Comparison of ENCODE assay signal across 9 mouse cellular contexts in the genomic region with DNA sequence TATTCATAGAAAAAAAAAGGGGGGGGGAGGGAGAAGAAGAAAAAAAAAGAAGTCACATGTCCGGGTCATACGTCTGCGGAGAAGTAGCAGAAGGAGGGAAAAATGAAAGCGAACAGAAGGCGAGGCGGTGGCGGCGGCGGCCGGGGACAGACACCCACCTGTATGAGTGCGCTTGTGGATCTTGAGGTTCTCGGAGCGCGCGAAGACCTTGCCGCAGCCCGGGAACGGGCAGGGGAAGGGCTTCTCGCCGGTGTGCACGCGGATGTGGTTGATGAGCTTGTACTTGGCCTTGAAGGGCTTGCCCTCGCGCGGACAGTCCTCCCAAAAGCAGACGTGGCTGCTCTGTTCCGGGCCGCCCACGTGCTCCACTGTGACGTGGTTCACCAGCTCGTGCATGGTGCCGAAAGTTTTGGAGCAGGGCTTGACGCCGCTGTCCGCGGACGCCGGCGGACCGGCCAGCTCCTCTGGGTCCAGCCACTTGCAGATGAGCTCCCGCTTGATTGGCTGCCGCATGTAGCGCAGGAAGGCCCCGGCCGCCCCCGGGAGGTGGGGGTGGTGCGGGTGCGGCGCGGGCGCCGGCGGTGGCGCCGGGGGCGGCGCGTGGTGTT. TPM values are rescaled to one million over a fixed set of nuclear protein-coding genes. Genes with fewer than 3 reads are reported as not detected.
A peak's percentile ranks its signal among the peaks of the same experiment; 100 is the strongest.
DNase-seq lines count a peak whose midpoint lies in the region; ATAC-seq and TF ChIP-seq lines count a peak whose summit lies in the region.
"Not testable (repeated sequence)": the region's sequence is repeated elsewhere in the genome, so short reads cannot be mapped to it uniquely, and the experiment has no call there.
"Had no signal": no experiment of that assay in that cellular context is flagged by ENCODE, and none has a peak within 500 bp of the region (broad histone marks: within the 10 kb centered on the region; RNA-seq: fewer than 3 reads in every experiment).

No protein-coding gene starts in this region.

- TF ChIP-seq POLR2A in MEL (IDR thresholded peaks at IDR 0.05; ENCODE audit: control insufficient read depth in 1 of 2, insufficient read depth in 1 of 2, low read depth in 1 of 2, low read length in 2 of 2, poor library complexity in 1 of 2), result 0 out of 4 replicates have a peak, but pooled peaks of 1 of the 2 experiments have one; percentile 45
- TF ChIP-seq POLR2A in cerebellum, adult 2 months (IDR thresholded peaks at IDR 0.05; ENCODE audit: borderline replicate concordance, insufficient read depth, low read length), result 0 out of 2 replicates have a peak, but pooled peaks have one; percentile 26

- DNase-seq in MEL (ENCODE audit: low read depth, low spot score), result peak; percentile 83
- peak; percentile 82 to 84 for DNase-seq in cerebellum, adult 2 months
- peak; percentile 86 for DNase-seq in forebrain, embryonic 11.5 days (ENCODE audit: low spot score)
- DNase-seq in naive thymus-derived CD4-positive, alpha-beta T cell, adult 2 months (ENCODE audit: low read depth), result peak; percentile 41
- DNase-seq in stomach, postnatal 0 days (ENCODE audit: low spot score), result peak; percentile 40

- peaks cover 13 to 14% of the 10 kb centered on the region in 2 experiments for H3K4me1 ChIP-seq in MEL (ENCODE audit: control insufficient read depth in 1 of 2, insufficient read depth in 2 of 2, low read length in 2 of 2)
- H3K4me1 ChIP-seq in cerebellum, adult 2 months (ENCODE audit: control insufficient read depth, insufficient read depth, low read length); forebrain, embryonic 11.5 days (replicated peaks; ENCODE audit: control insufficient read depth, insufficient read depth, low read length); stomach, postnatal 0 days (replicated peaks; ENCODE audit: control insufficient read depth, insufficient read depth): not testable (repeated sequence)
- H3K4me1 ChIP-seq in heart, embryonic 16.5 days (ENCODE audit: control insufficient read depth, insufficient read depth, low read length), result peaks cover 18% of the 10 kb centered on the region
- peaks cover 20% of the 10 kb centered on the region for H3K4me1 ChIP-seq in kidney, embryonic 16.5 days (ENCODE audit: insufficient read depth, low read length)
- H3K4me1 ChIP-seq in liver, embryonic 16.5 days (ENCODE audit: control insufficient read depth, low read depth, low read length), result peaks cover 10% of the 10 kb centered on the region

- peak overlapping the region; percentile 93 for H3K9ac ChIP-seq in MEL (ENCODE audit: control insufficient read depth, low read depth, low read length, poor library complexity, severe bottlenecking)
- H3K9ac ChIP-seq in forebrain, embryonic 11.5 days (ENCODE audit: low read length), result peak overlapping the region; percentile 98
- not testable (repeated sequence) for H3K9ac ChIP-seq in heart, embryonic 16.5 days (ENCODE audit: low read length); liver, embryonic 16.5 days (ENCODE audit: low read depth, low read length); stomach, postnatal 0 days (ENCODE audit: low read length)
- H3K9ac ChIP-seq in kidney, embryonic 16.5 days (replicated peaks; ENCODE audit: low read length), result peak overlapping the region; percentile 22; the same call in 1 of the 2 replicates

- H3K27me3 ChIP-seq in MEL (ENCODE audit: control insufficient read depth in 1 of 2, insufficient read depth in 2 of 2, low read length in 2 of 2); cerebellum, adult 2 months (ENCODE audit: control insufficient read depth, insufficient read depth, low read length): not testable (repeated sequence)
- peaks cover 13% of the 10 kb centered on the region for H3K27me3 ChIP-seq in forebrain, embryonic 11.5 days (ENCODE audit: control insufficient read depth, insufficient read depth, low read length)
- peaks cover 81% of the 10 kb centered on the region for H3K27me3 ChIP-seq in heart, embryonic 16.5 days (ENCODE audit: control insufficient read depth, insufficient read depth, low read length)
- peaks cover 88% of the 10 kb centered on the region for H3K27me3 ChIP-seq in kidney, embryonic 16.5 days (ENCODE audit: insufficient read depth, low read length)
- peaks cover 82% of the 10 kb centered on the region for H3K27me3 ChIP-seq in liver, embryonic 16.5 days (ENCODE audit: control insufficient read depth, insufficient read depth, low read depth, low read length)
- peaks cover 34% of the 10 kb centered on the region; the same call in 1 of the 2 replicates for H3K27me3 ChIP-seq in stomach, postnatal 0 days (ENCODE audit: control insufficient read depth, insufficient read depth, low read length)

- peak overlapping the region; percentile 84 for H3K27ac ChIP-seq in MEL (ENCODE audit: control insufficient read depth, low read depth, low read length)
- peak overlapping the region; percentile 98 for H3K27ac ChIP-seq in cerebellum, adult 2 months (ENCODE audit: insufficient read depth, low read length)
- peak overlapping the region; percentile 99 for H3K27ac ChIP-seq in forebrain, embryonic 11.5 days (ENCODE audit: low read depth, low read length)
- not testable (repeated sequence) for H3K27ac ChIP-seq in heart, embryonic 16.5 days (ENCODE audit: low read length); kidney, embryonic 16.5 days (ENCODE audit: low read length); liver, embryonic 16.5 days (ENCODE audit: low read length); stomach, postnatal 0 days (replicated peaks)

- not testable (repeated sequence) for TF ChIP-seq RAD21 in MEL (IDR thresholded peaks at IDR 0.05; ENCODE audit: low read depth, low read length)

- under 1% methylated on average over 58 of the region's 58 CpGs for WGBS in cerebellum, adult 2 months
- under 1% methylated on average over 58 of the region's 58 CpGs for WGBS in forebrain, embryonic 11.5 days
- under 1% methylated on average over 58 of the region's 58 CpGs for WGBS in heart, embryonic 16.5 days
- under 1% methylated on average over 51 of the region's 58 CpGs for WGBS in kidney, embryonic 16.5 days
- under 1% methylated on average over 47 of the region's 58 CpGs for WGBS in liver, embryonic 16.5 days (ENCODE audit: insufficient replicate concordance)
- WGBS in stomach, postnatal 0 days, result 3% methylated on average over 54 of the region's 58 CpGs

- peak overlapping the region; percentile 75 for H3K4me2 ChIP-seq in forebrain, embryonic 11.5 days (ENCODE audit: low read depth, low read length, severe bottlenecking)
- peak overlapping the region; percentile 95 for H3K4me2 ChIP-seq in heart, embryonic 16.5 days (ENCODE audit: low read depth, low read length)
- peak overlapping the region; percentile 84 for H3K4me2 ChIP-seq in kidney, embryonic 16.5 days (replicated peaks; ENCODE audit: low read depth, low read length)
- H3K4me2 ChIP-seq in liver, embryonic 16.5 days (ENCODE audit: low read depth, low read length), result peak overlapping the region; percentile 65
- peak overlapping the region; percentile 74 for H3K4me2 ChIP-seq in stomach, postnatal 0 days (replicated peaks; ENCODE audit: low read depth)

- peak overlapping the region; percentile 93 to 94 for H3K4me3 ChIP-seq in MEL (ENCODE audit: control insufficient read depth in 1 of 2, insufficient read depth in 1 of 2, low read depth in 2 of 2, low read length in 2 of 2)
- peak overlapping the region; percentile 97 for H3K4me3 ChIP-seq in cerebellum, adult 2 months (replicated peaks; ENCODE audit: insufficient read depth, low read depth, low read length)
- peak overlapping the region; percentile 80 for H3K4me3 ChIP-seq in forebrain, embryonic 11.5 days (ENCODE audit: low read depth, low read length)
- H3K4me3 ChIP-seq in heart, embryonic 16.5 days (ENCODE audit: low read length), result peak overlapping the region; percentile 62
- H3K4me3 ChIP-seq in kidney, embryonic 16.5 days (ENCODE audit: low read length), result peak overlapping the region; percentile 51
- peak overlapping the region; percentile 56 for H3K4me3 ChIP-seq in liver, embryonic 16.5 days (ENCODE audit: low read depth, low read length)
- peak overlapping the region; percentile 45 for H3K4me3 ChIP-seq in stomach, postnatal 0 days (ENCODE audit: low read depth, low read length)

- TF ChIP-seq EP300 in MEL (IDR thresholded peaks at IDR 0.05; ENCODE audit: low read depth in 1 of 2, low read length in 2 of 2); stomach, postnatal 0 days (optimal IDR thresholded peaks at IDR 0.05): not testable (repeated sequence)

- peak; percentile 10 for ATAC-seq in forebrain, embryonic 11.5 days (replicated peaks; ENCODE audit: low FRiP score)
- ATAC-seq in heart, embryonic 16.5 days (replicated peaks; ENCODE audit: extremely low read depth, insufficient read depth, low FRiP score), result peak; percentile 70
- ATAC-seq in kidney, embryonic 16.5 days (ENCODE audit: low FRiP score, low TSS enrichment), result peak; percentile 74; the same call in 1 of the 2 replicates
- peak; percentile 65; the same call in 1 of the 2 replicates for ATAC-seq in liver, embryonic 16.5 days (ENCODE audit: low read depth)
- ATAC-seq in stomach, postnatal 0 days (ENCODE audit: low FRiP score, low TSS enrichment), result peak; percentile 37

- peaks cover 3 to 19% of the 10 kb centered on the region in 2 experiments for H3K36me3 ChIP-seq in MEL (ENCODE audit: control insufficient read depth in 1 of 2, insufficient read depth in 2 of 2, low read length in 2 of 2)
- H3K36me3 ChIP-seq in forebrain, embryonic 11.5 days (ENCODE audit: control insufficient read depth, insufficient read depth, low read length); heart, embryonic 16.5 days (ENCODE audit: control insufficient read depth, insufficient read depth); kidney, embryonic 16.5 days (ENCODE audit: insufficient read depth, low read length); liver, embryonic 16.5 days (ENCODE audit: control insufficient read depth, insufficient read depth); stomach, postnatal 0 days (ENCODE audit: control insufficient read depth, insufficient read depth, low read length): not testable (repeated sequence)

- not testable (repeated sequence) for TF ChIP-seq CTCF in MEL (IDR thresholded peaks at IDR 0.05 in 2 of 3, conservative IDR thresholded peaks at IDR 0.05 in 1 of 3; ENCODE audit: control insufficient read depth in 1 of 3, insufficient read depth in 1 of 3, low read depth in 2 of 3, low read length in 3 of 3, poor library complexity in 1 of 3, severe bottlenecking in 1 of 3); cerebellum, adult 2 months (IDR thresholded peaks at IDR 0.05; ENCODE audit: borderline replicate concordance, insufficient read depth, low read depth, low read length); stomach, postnatal 0 days (IDR thresholded peaks at IDR 0.05; ENCODE audit: low read depth)

- not testable (repeated sequence) for H3K9me3 ChIP-seq in MEL (replicated peaks; ENCODE audit: insufficient read depth, low read length); forebrain, embryonic 11.5 days (ENCODE audit: control insufficient read depth, low read length); heart, embryonic 16.5 days (replicated peaks; ENCODE audit: control insufficient read depth, low read length); kidney, embryonic 16.5 days (ENCODE audit: low read length); liver, embryonic 16.5 days (replicated peaks; ENCODE audit: control insufficient read depth, low read length); stomach, postnatal 0 days (ENCODE audit: control insufficient read depth, low read length)

- H3K79me2 ChIP-seq in MEL (ENCODE audit: control insufficient read depth, insufficient read depth, low read length, poor library complexity), result peaks cover 50% of the 10 kb centered on the region

RNA-seq across cellular contexts. Expression of a gene that starts 1.6 kb away (rescaled TPM):
- 9.9 and 10.4 TPM in 2 replicates for total RNA-seq in MEL (2012; rRNA removed)
- polyA plus RNA-seq in MEL (2012; ENCODE audit: insufficient read depth in 1 of 2, insufficient read length in 2 of 2, low read depth in 1 of 2, low replicate concordance in 2 of 2, missing spikeins in 1 of 2), result 10 to 100 TPM; 23.6 to 50.6 TPM
- polyA plus RNA-seq in cerebellum, adult 2 months (2012; rRNA removed), result 27.5 and 30.4 TPM in 2 replicates
- 28.6 and 30.0 TPM in 2 replicates for polyA plus RNA-seq in forebrain, embryonic 11.5 days (2014; fragmentation: Nextera tagmentation; extraction: Ambion mirVana)
- polyA plus RNA-seq in heart, embryonic 16.5 days (2015; fragmentation: Nextera tagmentation; extraction: Ambion mirVana), result not detected in 2 replicates
- polyA plus RNA-seq in kidney, embryonic 16.5 days (2015; fragmentation: Nextera tagmentation; extraction: Ambion mirVana), result 0.06 and 0.14 TPM in 2 replicates
- polyA plus RNA-seq in liver, embryonic 16.5 days (2015; fragmentation: Nextera tagmentation; extraction: Ambion mirVana), result not detected in 2 replicates
- not detected in 2 replicates for polyA plus RNA-seq in stomach, postnatal 0 days (2015; fragmentation: Nextera tagmentation; extraction: Ambion mirVana)

RNA-seq across cellular contexts. Expression of a gene that starts 11.4 kb away (rescaled TPM):
- 0.07 TPM in 1 of 2 replicates, not detected in the other for total RNA-seq in MEL (2012; rRNA removed)
- polyA plus RNA-seq in MEL (2012; ENCODE audit: insufficient read depth in 1 of 2, insufficient read length in 2 of 2, low read depth in 1 of 2, low replicate concordance in 2 of 2, missing spikeins in 1 of 2), result 1 to 10 TPM in 1 of 2 experiments, not detected in 1; 1.1 TPM
- polyA plus RNA-seq in cerebellum, adult 2 months (2012; rRNA removed), result 157 and 186 TPM in 2 replicates
- 10.3 and 11.4 TPM in 2 replicates for polyA plus RNA-seq in forebrain, embryonic 11.5 days (2014; fragmentation: Nextera tagmentation; extraction: Ambion mirVana)
- polyA plus RNA-seq in heart, embryonic 16.5 days (2015; fragmentation: Nextera tagmentation; extraction: Ambion mirVana), result not detected in 2 replicates
- polyA plus RNA-seq in kidney, embryonic 16.5 days (2015; fragmentation: Nextera tagmentation; extraction: Ambion mirVana), result not detected in 2 replicates
- not detected in 2 replicates for polyA plus RNA-seq in liver, embryonic 16.5 days (2015; fragmentation: Nextera tagmentation; extraction: Ambion mirVana)
- not detected in 2 replicates for polyA plus RNA-seq in stomach, postnatal 0 days (2015; fragmentation: Nextera tagmentation; extraction: Ambion mirVana)

RNA-seq across cellular contexts. Expression of a gene that starts 12.9 kb away (rescaled TPM):
- total RNA-seq in MEL (2012; rRNA removed), result not detected in 2 replicates
- not detected for polyA plus RNA-seq in MEL (2012; ENCODE audit: insufficient read depth in 1 of 2, insufficient read length in 2 of 2, low read depth in 1 of 2, low replicate concordance in 2 of 2, missing spikeins in 1 of 2)
- polyA plus RNA-seq in cerebellum, adult 2 months (2012; rRNA removed), result 0.49 TPM in 2 replicates
- polyA plus RNA-seq in forebrain, embryonic 11.5 days (2014; fragmentation: Nextera tagmentation; extraction: Ambion mirVana), result 1.7 and 2.4 TPM in 2 replicates
- not detected in 2 replicates for polyA plus RNA-seq in heart, embryonic 16.5 days (2015; fragmentation: Nextera tagmentation; extraction: Ambion mirVana)
- polyA plus RNA-seq in kidney, embryonic 16.5 days (2015; fragmentation: Nextera tagmentation; extraction: Ambion mirVana), result not detected in 2 replicates
- not detected in 2 replicates for polyA plus RNA-seq in liver, embryonic 16.5 days (2015; fragmentation: Nextera tagmentation; extraction: Ambion mirVana)
- not detected in 2 replicates for polyA plus RNA-seq in stomach, postnatal 0 days (2015; fragmentation: Nextera tagmentation; extraction: Ambion mirVana)

RNA-seq across cellular contexts. Expression of a gene that starts 26.5 kb away (rescaled TPM):
- not detected in 2 replicates for total RNA-seq in MEL (2012; rRNA removed)
- polyA plus RNA-seq in MEL (2012; ENCODE audit: insufficient read depth in 1 of 2, insufficient read length in 2 of 2, low read depth in 1 of 2, low replicate concordance in 2 of 2, missing spikeins in 1 of 2), result not detected
- polyA plus RNA-seq in cerebellum, adult 2 months (2012; rRNA removed), result 2.7 TPM in 2 replicates
- 0.29 and 0.48 TPM in 2 replicates for polyA plus RNA-seq in forebrain, embryonic 11.5 days (2014; fragmentation: Nextera tagmentation; extraction: Ambion mirVana)
- polyA plus RNA-seq in heart, embryonic 16.5 days (2015; fragmentation: Nextera tagmentation; extraction: Ambion mirVana), result not detected in 2 replicates
- not detected in 2 replicates for polyA plus RNA-seq in kidney, embryonic 16.5 days (2015; fragmentation: Nextera tagmentation; extraction: Ambion mirVana)
- not detected in 2 replicates for polyA plus RNA-seq in liver, embryonic 16.5 days (2015; fragmentation: Nextera tagmentation; extraction: Ambion mirVana)
- not detected in 2 replicates for polyA plus RNA-seq in stomach, postnatal 0 days (2015; fragmentation: Nextera tagmentation; extraction: Ambion mirVana)
- polyA plus RNA-seq: frontal cortex, adult 2 months had no signal

Comparison
In these comparisons a context has a peak if more than half of its experiments do, and no peak if none do; other contexts are left out.
1. H3K4me3 ChIP-seq: peak in every context shown above with its lines; median percentile 97 in cerebellum, adult 2 months; 94 in MEL; 80 in forebrain, embryonic 11.5 days; 62 in heart, embryonic 16.5 days; 56 in liver, embryonic 16.5 days; 51 in kidney, embryonic 16.5 days; 45 in stomach, postnatal 0 days.
2. ATAC-seq: peak in every context shown above with its lines; median percentile 74 in kidney, embryonic 16.5 days; 70 in heart, embryonic 16.5 days; 65 in liver, embryonic 16.5 days; 37 in stomach, postnatal 0 days; 10 in forebrain, embryonic 11.5 days.
3. RNA of a gene that starts 1.6 kb away (polyA plus RNA-seq): 23.6 to 50.6 TPM in MEL, 28.6 to 30.0 TPM in forebrain, embryonic 11.5 days and 27.5 to 30.4 TPM in cerebellum, adult 2 months; 0.06 to 0.14 TPM in kidney, embryonic 16.5 days, not detected in heart, embryonic 16.5 days, not detected in liver, embryonic 16.5 days and not detected in stomach, postnatal 0 days; every median in the first group is over 10 times any median in the second.
4. RNA of a gene that starts 11.4 kb away (polyA plus RNA-seq): 157 to 186 TPM in cerebellum, adult 2 months; 10.3 to 11.4 TPM in forebrain, embryonic 11.5 days, 1.1 TPM in MEL, not detected in kidney, embryonic 16.5 days, not detected in stomach, postnatal 0 days, not detected in heart, embryonic 16.5 days and not detected in liver, embryonic 16.5 days; every median in the first group is over 10 times any median in the second.
5. Peak in every context shown above with its lines, with median percentiles within 50 percentile points of each other: DNase-seq and H3K4me2 ChIP-seq.